Mouse (Mus musculus) forebrain, postnatal 0 days (tissue): ENCODE data around the gene Gsn. TPM values are rescaled to one million over a fixed set of nuclear protein-coding genes. Genes with fewer than 3 reads are reported as not detected.

Source experiments
- ATAC-seq: fragments of 200-750 bp; cut with Nextera tagmentation; 2 replicates; pipeline ENCODE4 v1.8.0; 2017; ENCODE audit warnings: mild to moderate bottlenecking, moderate library complexity
- DNase-seq: peaks from one replicate; pipeline ENCODE4 v3.0.0-alpha.2; 2015
- H3K27ac ChIP-seq: fragments of 300-500 bp; sonication (generic); 2 replicates; pipeline ENCODE4 v1.5.1; 2014; ENCODE audit warnings: low read depth, mild to moderate bottlenecking, antibody characterized with exemption, low read length, moderate library complexity, mixed read lengths
- H3K27me3 ChIP-seq: fragments of 300-500 bp; sonication (generic); 2 replicates; pipeline ENCODE4 v1.6.1; 2014; ENCODE audit warnings: mild to moderate bottlenecking, low read length, mixed read lengths; ENCODE audit not compliant: insufficient read depth
- H3K36me3 ChIP-seq: fragments of 300-500 bp; sonication (generic); 2 replicates; pipeline ENCODE4 v1.6.1; 2014; ENCODE audit warnings: mild to moderate bottlenecking, moderate library complexity; ENCODE audit not compliant: insufficient read depth
- H3K4me1 ChIP-seq: fragments of 300-500 bp; sonication (generic); 2 replicates; pipeline ENCODE4 v1.6.1; 2014; ENCODE audit warnings: antibody characterized with exemption; ENCODE audit not compliant: insufficient read depth
- H3K4me2 ChIP-seq: fragments of 300-500 bp; sonication (generic); 2 replicates; pipeline ENCODE4 v1.6.1; 2014; ENCODE audit warnings: low read depth, mild to moderate bottlenecking, moderate library complexity
- H3K4me3 ChIP-seq: fragments of 300-500 bp; sonication (generic); 2 replicates; pipeline ENCODE4 v1.5.1; 2014; ENCODE audit warnings: low read depth, low read length, mixed read lengths
- H3K9ac ChIP-seq: fragments of 300-500 bp; sonication (generic); 2 replicates; pipeline ENCODE4 v1.6.1; 2014; ENCODE audit warnings: mild to moderate bottlenecking
- H3K9me3 ChIP-seq: fragments of 300-500 bp; sonication (generic); 2 replicates; pipeline ENCODE4 v1.6.1; 2016; ENCODE audit warnings: low read length
- CTCF ChIP-seq: sonication (generic); IDR thresholded peaks from 2 replicates; pipeline ENCODE4 v1.5.1; 2016; ENCODE audit warnings: antibody characterized with exemption, control low read depth, low read depth
- WGBS: fragments of 180-500 bp; shearing (Covaris S2); extraction: QIAGEN DNeasy Blood & Tissue Kit; methylation state at CpG from one replicate; pipeline ENCODE4 v1.1.7; 2014; 5-methylcytosine and 5-hydroxymethylcytosine counted together
- polyA plus RNA-seq: library from polyadenylated mRNA; unstranded; fragments of >200 nt; fragmentation: Nextera tagmentation; extraction: Ambion mirVana; gene quantifications from 2 replicates; pipeline ENCODE4 v1.2.1, GENCODE M21; 2015
- total RNA-seq: library from RNA; depleted of rRNA; stranded (reverse); fragments of >200 nt; gene quantifications from 2 replicates; pipeline ENCODE4 v1.2.3, GENCODE M21; 2014

The Gsn gene
- total and polyA plus RNA-seq, 2 experiments from 2014 or later, result 24.3 to 30.3 TPM

- DNase-seq (peak; percentile 86), ATAC-seq (peak; percentile 70)
- WGBS, result 43% methylated on average over 13 of the region's 13 CpGs
- Histone ChIP-seq H3K4me1 (no peaks in the 10 kb centered on the region), H3K36me3 (no peaks in the 10 kb centered on the region), H3K4me3 (no peak overlapping the region), H3K9me3 (no peaks in the 10 kb centered on the region), H3K27ac (no peak overlapping the region), H3K9ac (no peak overlapping the region), H3K27me3 (no peaks in the 10 kb centered on the region), H3K4me2 (no peak overlapping the region)
- TF ChIP-seq CTCF, result peak; percentile 94
Observed at GRCm38 (mm10) chr2:35288758-35289635, 32.8 kb downstream of the Gsn start.

- no peaks in the 10 kb centered on the region for H3K9me3 ChIP-seq
- TF ChIP-seq CTCF, result peak; percentile 78
- ATAC-seq (no peak), DNase-seq (peak; percentile 50)
- WGBS, result 13% methylated on average over 3 of the region's 3 CpGs
- H3K36me3 ChIP-seq, result no peaks in the 10 kb centered on the region
- H3K9ac ChIP-seq, result no peak overlapping the region
- H3K27ac ChIP-seq, result no peak overlapping the region
- H3K4me2 ChIP-seq, result no peak overlapping the region
- H3K4me1 ChIP-seq, result no peaks in the 10 kb centered on the region
- no peak overlapping the region for H3K4me3 ChIP-seq
- H3K27me3 ChIP-seq, result no peaks in the 10 kb centered on the region
Observed at GRCm38 (mm10) chr2:35291856-35292255, 35.7 kb downstream of the Gsn start.

- no peak for DNase-seq
- no peak for ATAC-seq
- H3K4me1 ChIP-seq, result no peaks in the 10 kb centered on the region
- no peak overlapping the region for H3K27ac ChIP-seq
- H3K9me3 ChIP-seq, result no peaks in the 10 kb centered on the region
- no peak overlapping the region for H3K4me2 ChIP-seq
- no peak overlapping the region for H3K9ac ChIP-seq
- H3K36me3 ChIP-seq, result no peaks in the 10 kb centered on the region
- no peak for TF ChIP-seq CTCF
- 64% methylated on average over 3 of the region's 3 CpGs for WGBS
- no peak overlapping the region for H3K4me3 ChIP-seq
- H3K27me3 ChIP-seq, result no peaks in the 10 kb centered on the region
Observed at GRCm38 (mm10) chr2:35292700-35293099, 36.5 kb downstream of the Gsn start.

- Histone ChIP-seq H3K9me3 (no peaks in the 10 kb centered on the region), H3K9ac (no peak overlapping the region), H3K4me1 (no peaks in the 10 kb centered on the region), H3K4me2 (no peak overlapping the region), H3K27ac (no peak overlapping the region), H3K27me3 (no peaks in the 10 kb centered on the region), H3K36me3 (no peaks in the 10 kb centered on the region), H3K4me3 (no peak overlapping the region)
- 91% methylated on average over 8 of the region's 8 CpGs for WGBS
- DNase-seq (no peak), ATAC-seq (no peak)
- TF ChIP-seq CTCF, result no peak
Observed at GRCm38 (mm10) chr2:35293291-35293690, 37.1 kb downstream of the Gsn start.

GRCm38 (mm10) chr2:35297703-35298332 is 41.6 kb downstream of the Gsn start:
- H3K27me3 ChIP-seq, result no peaks in the 10 kb centered on the region
- H3K9ac ChIP-seq, result no peak overlapping the region
- H3K27ac ChIP-seq, result no peak overlapping the region
- H3K4me1 ChIP-seq, result no peaks in the 10 kb centered on the region
- TF ChIP-seq CTCF, result peak; percentile 100
- no peaks in the 10 kb centered on the region for H3K36me3 ChIP-seq
- ATAC-seq (peak; percentile 84), DNase-seq (peak; percentile 87)
- no peak overlapping the region for H3K4me3 ChIP-seq
- WGBS, result 32% methylated on average over 15 of the region's 15 CpGs
- no peak overlapping the region for H3K4me2 ChIP-seq
- H3K9me3 ChIP-seq, result no peaks in the 10 kb centered on the region

GRCm38 (mm10) chr2:35299437-35299836 is 43.3 kb downstream of the Gsn start:
- ATAC-seq (no peak), DNase-seq (no peak)
- Histone ChIP-seq H3K27me3 (no peaks in the 10 kb centered on the region), H3K9ac (no peak overlapping the region), H3K27ac (no peak overlapping the region), H3K36me3 (no peaks in the 10 kb centered on the region), H3K4me2 (no peak overlapping the region), H3K9me3 (no peaks in the 10 kb centered on the region), H3K4me3 (no peak overlapping the region), H3K4me1 (no peaks in the 10 kb centered on the region)
- TF ChIP-seq CTCF, result no peak
- 96% methylated on average over 2 of the region's 2 CpGs for WGBS
